Mouse (Mus musculus): Measurements from ENCODE around the gene Gmppa. TPM values are rescaled to one million over a fixed set of nuclear protein-coding genes. Genes with fewer than 3 reads are reported as not detected.

The Gmppa gene
- polyA plus RNA-seq, 1 experiment from 2014 or later: 49.1 TPM

DNA sequence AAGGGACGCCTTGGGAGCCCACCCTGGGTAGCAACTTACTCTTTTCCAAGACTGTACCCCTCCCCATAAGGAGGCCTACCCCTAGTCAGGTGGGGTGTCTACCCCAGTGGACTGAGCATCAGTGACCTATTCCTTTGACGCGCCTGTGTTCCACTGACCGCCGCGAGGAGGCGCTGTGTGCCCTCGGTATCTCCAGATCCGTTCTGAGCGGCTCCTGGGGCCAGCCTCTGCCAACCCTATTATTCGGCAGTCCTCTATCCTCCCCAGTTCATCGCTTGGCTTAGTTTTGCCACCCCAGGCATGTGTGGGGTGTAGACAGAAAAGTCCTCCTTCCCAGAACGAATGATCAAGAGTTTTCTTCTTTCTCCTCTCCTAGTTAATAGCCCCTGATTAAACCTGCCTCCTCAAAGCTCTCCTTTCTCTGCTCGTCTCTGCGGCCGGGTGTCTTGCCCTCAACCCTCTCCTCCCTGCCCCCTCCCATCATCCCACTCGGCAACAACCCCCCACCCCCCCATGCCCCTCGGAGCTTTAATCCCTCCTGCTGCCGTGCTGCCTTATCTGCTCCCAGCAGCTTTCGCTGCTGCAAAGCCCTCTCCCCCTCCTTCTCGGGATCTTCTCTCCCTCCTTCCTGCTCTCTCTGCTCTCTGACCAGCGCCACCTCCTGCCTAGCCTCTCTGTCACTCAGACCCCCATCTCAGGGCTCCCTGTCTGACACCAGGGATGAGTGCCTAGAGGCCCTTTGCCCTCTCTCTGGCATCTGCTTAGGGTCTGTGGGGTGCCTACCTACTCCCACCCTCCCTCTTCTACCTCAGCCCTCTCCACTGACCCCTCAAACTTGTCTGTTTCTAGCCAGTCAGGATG is 10.3 kb downstream of the Gmppa start:
- WGBS: 2% methylated on average over 22 of the region's 22 CpGs
- ATAC-seq (ENCODE audit: insufficient number of reproducible peaks, insufficient read depth, low FRiP score, low TSS enrichment, low read depth): no peak
- Histone ChIP-seq H3K9me3 (no peaks in the 10 kb centered on the region), H3K4me1 (replicated peaks) (peaks cover 75% of the 10 kb centered on the region), H3K9ac (replicated peaks) (no peak overlapping the region), H3K36me3 (peaks cover 16% of the 10 kb centered on the region; the same call in 1 of the 2 replicates), H3K4me3 (replicated peaks) (peak overlapping the region; percentile 16), H3K4me2 (peak overlapping the region; percentile 47), H3K27me3 (peaks cover 81% of the 10 kb centered on the region), H3K27ac (no peak overlapping the region)

GRCm38 (mm10) chr1:75446656-75447055 is 10.9 kb downstream of the Gmppa start:
- H3K27ac ChIP-seq: no peak overlapping the region
- H3K4me1 ChIP-seq (replicated peaks): peaks cover 80% of the 10 kb centered on the region
- no peak for ATAC-seq (ENCODE audit: insufficient number of reproducible peaks, insufficient read depth, low FRiP score, low TSS enrichment, low read depth)
- peaks cover 88% of the 10 kb centered on the region for H3K27me3 ChIP-seq
- H3K4me2 ChIP-seq: peak overlapping the region; percentile 47
- H3K9me3 ChIP-seq: no peaks in the 10 kb centered on the region
- no peak overlapping the region for H3K4me3 ChIP-seq (replicated peaks)
- peaks cover 13% of the 10 kb centered on the region; the same call in 1 of the 2 replicates for H3K36me3 ChIP-seq
- WGBS: 2% methylated on average over 20 of the region's 20 CpGs
- H3K9ac ChIP-seq (replicated peaks): 0 out of 2 replicates have a peak overlapping the region, but pooled peaks have one; percentile 14

DNA sequence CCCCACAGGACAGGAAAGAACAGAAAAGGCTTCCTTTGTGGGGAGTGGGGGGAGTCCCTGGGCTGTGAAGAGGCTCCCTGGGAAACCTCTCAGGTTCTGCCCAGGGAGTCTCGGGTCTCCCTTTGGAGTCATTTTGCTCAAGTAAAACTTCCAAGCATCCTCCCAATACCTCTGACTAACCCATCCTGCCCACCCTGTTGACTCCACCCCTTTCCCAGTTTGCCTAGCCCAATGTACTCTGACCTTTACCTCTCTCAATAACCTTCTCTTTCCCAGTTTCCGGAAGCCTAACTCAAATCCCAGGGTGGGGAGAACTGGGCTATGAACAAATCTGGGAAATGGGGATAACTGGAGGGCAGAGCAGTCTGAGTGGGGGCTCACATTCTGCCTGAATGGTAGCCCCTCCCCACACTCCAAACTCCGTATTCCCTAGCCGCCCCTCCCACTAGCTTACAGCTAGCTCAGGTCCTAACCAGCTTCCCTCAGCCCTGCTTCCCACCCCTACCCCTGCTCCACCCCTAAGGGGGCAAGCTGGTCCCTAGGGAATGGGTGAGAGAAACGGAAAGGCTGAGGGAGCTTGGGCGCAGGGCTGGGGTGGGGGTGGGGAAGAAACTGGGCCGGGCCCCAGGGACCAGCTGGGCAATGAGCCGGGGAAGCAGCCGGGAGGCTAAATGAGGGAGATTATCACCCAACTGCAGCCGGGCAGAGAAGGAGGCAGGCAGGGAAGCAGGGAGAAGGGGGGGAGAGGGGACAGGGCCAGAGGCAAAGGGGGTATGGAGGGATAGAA is 11.7 kb downstream of the Gmppa start:
- WGBS: 0% methylated on average over 10 of the region's 10 CpGs
- Histone ChIP-seq H3K27ac (no peak overlapping the region), H3K4me1 (replicated peaks) (peaks cover 80% of the 10 kb centered on the region), H3K36me3 (peaks cover 6% of the 10 kb centered on the region; the same call in 1 of the 2 replicates), H3K27me3 (peaks cover 93% of the 10 kb centered on the region), H3K4me3 (replicated peaks) (peak overlapping the region; percentile 19), H3K4me2 (peak overlapping the region; percentile 47), H3K9me3 (no peaks in the 10 kb centered on the region), H3K9ac (replicated peaks) (no peak overlapping the region; the same call in 1 of the 2 replicates)
- ATAC-seq (ENCODE audit: insufficient number of reproducible peaks, insufficient read depth, low FRiP score, low TSS enrichment, low read depth): no peak

DNA sequence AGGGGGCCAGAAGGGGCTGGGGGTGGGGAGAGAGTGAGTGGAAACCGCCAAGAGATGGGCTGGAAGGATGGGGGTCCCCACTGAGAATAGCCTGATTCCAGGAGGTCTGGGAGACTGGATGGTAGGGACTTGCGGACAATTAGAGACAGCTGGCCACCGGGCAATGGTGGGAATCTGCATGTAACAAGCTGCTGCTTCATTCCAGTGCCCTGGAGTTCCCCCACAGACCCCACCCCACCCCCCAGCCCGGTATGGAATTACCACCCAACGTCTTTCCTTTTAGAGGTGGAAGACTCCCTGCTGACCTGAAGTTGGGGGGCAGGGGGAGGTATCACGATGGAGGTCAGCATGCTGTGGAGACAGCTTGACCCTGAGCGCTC is 12.3 kb downstream of the Gmppa start:
- Histone ChIP-seq H3K9ac (replicated peaks) (no peak overlapping the region; the same call in 1 of the 2 replicates), H3K4me2 (peak overlapping the region; percentile 45), H3K27me3 (peaks cover 99% of the 10 kb centered on the region), H3K27ac (no peak overlapping the region), H3K4me3 (replicated peaks) (peak overlapping the region; percentile 19), H3K9me3 (no peaks in the 10 kb centered on the region), H3K4me1 (replicated peaks) (peaks cover 82% of the 10 kb centered on the region), H3K36me3 (no peaks in the 10 kb centered on the region)
- WGBS: under 1% methylated on average over 7 of the region's 7 CpGs
- ATAC-seq (ENCODE audit: insufficient number of reproducible peaks, insufficient read depth, low FRiP score, low TSS enrichment, low read depth): no peak

DNA sequence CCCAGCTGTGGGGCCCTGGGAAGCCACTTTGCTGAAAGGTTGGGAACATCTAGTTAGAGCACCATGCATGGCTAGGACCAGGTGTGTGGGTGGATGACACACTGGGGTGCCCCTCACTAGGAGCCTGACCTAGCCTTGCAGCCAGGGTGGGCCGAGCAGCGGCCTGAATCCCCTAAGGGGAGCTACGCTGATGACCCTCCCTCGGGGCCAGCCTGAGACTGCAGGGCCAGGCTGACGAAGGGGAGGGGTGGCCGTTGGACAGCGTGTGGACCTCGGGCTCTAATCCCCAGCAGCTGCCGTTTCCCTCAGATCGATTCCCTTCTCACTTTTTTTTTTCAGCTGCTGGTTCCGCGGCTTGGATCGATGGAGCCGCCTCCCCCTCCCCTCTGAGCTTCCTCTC is 13.2 kb downstream of the Gmppa start:
- Histone ChIP-seq H3K4me3 (replicated peaks) (no peak overlapping the region), H3K27me3 (peaks cover 99% of the 10 kb centered on the region), H3K27ac (no peak overlapping the region), H3K4me2 (peak overlapping the region; percentile 45), H3K9me3 (no peaks in the 10 kb centered on the region), H3K4me1 (replicated peaks) (peaks cover 84% of the 10 kb centered on the region), H3K36me3 (no peaks in the 10 kb centered on the region), H3K9ac (replicated peaks) (no peak overlapping the region)
- WGBS: 1% methylated on average over 14 of the region's 14 CpGs
- no peak for ATAC-seq (ENCODE audit: insufficient number of reproducible peaks, insufficient read depth, low FRiP score, low TSS enrichment, low read depth)

DNA sequence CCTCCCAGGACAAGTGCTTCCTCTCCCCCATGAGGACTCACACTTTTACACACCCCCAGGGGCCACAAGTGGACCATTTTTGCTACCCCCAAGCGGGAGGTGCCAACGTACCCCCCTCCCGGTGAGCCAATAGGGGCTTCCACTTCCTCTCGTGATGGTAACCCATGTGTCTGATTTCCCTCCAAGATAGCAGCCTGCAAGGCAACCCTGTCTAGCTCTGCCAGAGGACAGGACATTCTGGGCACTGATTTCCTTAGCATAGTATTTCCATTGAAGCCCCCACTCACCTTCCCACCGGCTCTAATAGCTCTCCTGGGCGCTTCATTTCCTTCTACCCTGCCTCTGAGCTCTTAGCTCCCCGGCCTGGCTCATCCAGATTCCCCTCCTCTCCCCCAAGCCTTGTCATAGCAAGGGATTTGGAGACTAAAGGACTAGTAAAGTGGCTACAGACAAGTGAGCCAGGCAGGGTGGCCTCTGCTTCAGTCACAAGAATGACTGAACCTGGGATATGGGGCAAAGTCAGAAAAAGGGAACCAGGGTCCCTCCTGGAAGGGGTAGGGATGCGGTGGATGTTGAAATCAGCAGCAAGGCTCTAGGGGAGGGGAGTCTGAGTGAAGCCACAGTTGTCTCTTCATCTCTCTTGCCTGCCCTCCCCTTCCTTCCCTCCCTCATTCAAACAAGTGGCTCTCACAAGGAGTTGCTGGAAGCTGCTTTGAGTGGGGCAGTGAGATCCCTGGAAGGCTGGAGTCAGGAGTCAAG is 13.8 kb downstream of the Gmppa start:
- Histone ChIP-seq H3K4me3 (replicated peaks) (no peak overlapping the region), H3K9me3 (no peaks in the 10 kb centered on the region), H3K27ac (no peak overlapping the region), H3K36me3 (no peaks in the 10 kb centered on the region), H3K4me2 (peak overlapping the region; percentile 56), H3K4me1 (replicated peaks) (peaks cover 84% of the 10 kb centered on the region), H3K9ac (replicated peaks) (no peak overlapping the region), H3K27me3 (peaks cover 99% of the 10 kb centered on the region)
- 2% methylated on average over 8 of the region's 8 CpGs for WGBS
- no peak for ATAC-seq (ENCODE audit: insufficient number of reproducible peaks, insufficient read depth, low FRiP score, low TSS enrichment, low read depth)

DNA sequence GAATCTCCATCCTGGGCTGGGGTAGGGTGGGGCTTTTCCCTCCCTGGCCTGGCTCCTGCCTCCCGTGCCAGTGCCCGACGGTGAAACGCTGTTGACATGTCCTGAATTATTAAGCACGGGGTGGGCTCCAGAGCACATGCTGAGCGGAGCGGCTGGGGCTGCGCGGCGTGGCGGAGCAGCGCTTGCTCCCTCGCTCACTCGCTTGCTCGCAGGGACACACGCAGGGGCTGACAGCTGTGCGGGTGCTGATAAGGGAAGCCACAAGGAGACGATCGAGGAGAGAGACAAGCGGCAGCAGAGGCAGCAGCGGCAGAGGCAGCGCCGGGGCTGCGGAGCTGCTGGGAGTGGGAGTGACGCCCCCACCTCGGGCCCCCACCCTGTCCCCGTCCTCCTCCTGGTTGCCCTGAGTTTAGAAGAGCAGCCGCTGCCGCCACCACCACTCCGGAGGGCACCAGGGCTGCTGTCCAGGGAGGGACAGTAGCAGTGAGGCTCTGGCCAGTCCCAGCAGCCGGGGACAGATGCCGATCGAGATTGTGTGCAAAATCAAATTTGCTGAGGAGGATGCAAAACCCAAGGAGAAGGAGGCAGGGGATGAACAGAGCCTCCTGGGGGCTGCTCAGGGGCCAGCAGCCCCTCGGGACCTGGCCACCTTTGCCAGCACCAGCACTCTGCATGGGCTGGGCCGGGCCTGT is 14.7 kb downstream of the Gmppa start, which contains the start of gene Asic4:
Asic4 (plus strand) TSS at position 123 of the 692 bp plus-strand sequence.
- Histone ChIP-seq H3K4me2 (peak within 1 kb of the TSS; percentile 56), H3K9ac (replicated peaks) (peak within 1 kb of the TSS; percentile 42), H3K4me3 (replicated peaks) (peak within 1 kb of the TSS; percentile 32), H3K4me1 (replicated peaks) (peaks cover 80% of the 10 kb centered on the region), H3K27me3 (peaks cover 97% of the 10 kb centered on the region), H3K9me3 (no peaks in the 10 kb centered on the region), H3K36me3 (no peaks in the 10 kb centered on the region), H3K27ac (no peak within 1 kb of the TSS)
- WGBS: 3% methylated on average over 35 of the region's 35 CpGs
- ATAC-seq (ENCODE audit: insufficient number of reproducible peaks, insufficient read depth, low FRiP score, low TSS enrichment, low read depth): no peak

GRCm38 (mm10) chr1:75451900-75452299 is 16.2 kb downstream of the Gmppa start:
- Histone ChIP-seq H3K9me3 (no peaks in the 10 kb centered on the region), H3K27ac (no peak overlapping the region), H3K27me3 (peaks cover 97% of the 10 kb centered on the region), H3K4me3 (replicated peaks) (no peak overlapping the region), H3K4me1 (replicated peaks) (peaks cover 82% of the 10 kb centered on the region), H3K36me3 (no peaks in the 10 kb centered on the region), H3K9ac (replicated peaks) (no peak overlapping the region), H3K4me2 (no peak overlapping the region)
- 66% methylated on average over 5 of the region's 5 CpGs for WGBS
- no peak for ATAC-seq (ENCODE audit: insufficient number of reproducible peaks, insufficient read depth, low FRiP score, low TSS enrichment, low read depth)

DNA sequence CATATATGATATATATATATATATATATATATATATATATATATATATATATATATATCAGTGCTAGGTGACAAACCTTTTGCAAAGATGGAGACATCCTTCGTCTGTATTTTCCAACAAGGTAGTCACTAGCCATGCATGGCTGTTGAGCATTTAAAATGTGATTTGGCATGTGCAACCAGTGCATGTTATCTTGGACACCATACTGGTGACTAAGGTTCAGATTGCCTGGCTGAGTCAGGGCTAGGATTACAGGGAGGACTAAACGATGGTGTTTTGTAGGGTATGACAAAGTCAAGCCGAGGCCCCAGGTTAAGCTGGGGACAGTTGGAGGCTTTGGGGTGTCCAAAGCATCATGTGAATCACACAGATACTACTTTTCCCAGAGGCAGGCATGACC is 19.7 kb downstream of the Gmppa start:
- peaks cover 94% of the 10 kb centered on the region for H3K27me3 ChIP-seq
- H3K4me2 ChIP-seq: no peak overlapping the region
- WGBS: 60% methylated on average over 3 of the region's 3 CpGs
- no peak for ATAC-seq (ENCODE audit: insufficient number of reproducible peaks, insufficient read depth, low FRiP score, low TSS enrichment, low read depth)
- no peak overlapping the region for H3K9ac ChIP-seq (replicated peaks)
- H3K27ac ChIP-seq: no peak overlapping the region
- no peaks in the 10 kb centered on the region for H3K36me3 ChIP-seq
- no peak overlapping the region for H3K4me3 ChIP-seq (replicated peaks)
- no peaks in the 10 kb centered on the region for H3K9me3 ChIP-seq
- peaks cover 74% of the 10 kb centered on the region for H3K4me1 ChIP-seq (replicated peaks)

DNA sequence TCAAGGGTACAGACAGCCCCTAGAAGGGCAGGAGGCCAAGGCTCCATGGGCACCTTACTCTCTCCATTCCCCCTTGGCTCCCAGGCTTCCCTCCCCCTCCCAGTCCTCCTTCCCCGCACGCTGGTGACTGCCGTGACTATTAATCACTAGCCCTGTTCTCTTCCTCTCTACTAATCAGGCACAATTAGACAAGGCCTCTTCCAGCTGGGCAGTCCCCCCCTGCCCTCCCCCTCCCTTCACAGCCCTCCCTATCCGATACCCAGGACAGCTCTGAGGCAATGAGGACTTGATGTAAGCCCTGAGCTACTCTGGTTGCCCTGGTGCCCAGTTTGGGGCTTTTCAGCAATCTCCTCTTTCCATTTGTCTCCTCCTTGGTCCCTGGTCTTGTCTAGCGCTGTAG is 20.2 kb downstream of the Gmppa start:
- H3K4me1 ChIP-seq (replicated peaks): peaks cover 69% of the 10 kb centered on the region
- H3K27me3 ChIP-seq: peaks cover 91% of the 10 kb centered on the region
- H3K4me3 ChIP-seq (replicated peaks): no peak overlapping the region
- WGBS: 11% methylated on average over 5 of the region's 5 CpGs
- no peaks in the 10 kb centered on the region for H3K36me3 ChIP-seq
- ATAC-seq (ENCODE audit: insufficient number of reproducible peaks, insufficient read depth, low FRiP score, low TSS enrichment, low read depth): no peak
- no peak overlapping the region for H3K27ac ChIP-seq
- no peak overlapping the region for H3K9ac ChIP-seq (replicated peaks)
- H3K9me3 ChIP-seq: no peaks in the 10 kb centered on the region
- no peak overlapping the region for H3K4me2 ChIP-seq

Measured in limb, embryonic 12.5 days (tissue).